Mouse (Mus musculus): ENCODE measurements around the gene Stac3.

The Stac3 gene

DNA sequence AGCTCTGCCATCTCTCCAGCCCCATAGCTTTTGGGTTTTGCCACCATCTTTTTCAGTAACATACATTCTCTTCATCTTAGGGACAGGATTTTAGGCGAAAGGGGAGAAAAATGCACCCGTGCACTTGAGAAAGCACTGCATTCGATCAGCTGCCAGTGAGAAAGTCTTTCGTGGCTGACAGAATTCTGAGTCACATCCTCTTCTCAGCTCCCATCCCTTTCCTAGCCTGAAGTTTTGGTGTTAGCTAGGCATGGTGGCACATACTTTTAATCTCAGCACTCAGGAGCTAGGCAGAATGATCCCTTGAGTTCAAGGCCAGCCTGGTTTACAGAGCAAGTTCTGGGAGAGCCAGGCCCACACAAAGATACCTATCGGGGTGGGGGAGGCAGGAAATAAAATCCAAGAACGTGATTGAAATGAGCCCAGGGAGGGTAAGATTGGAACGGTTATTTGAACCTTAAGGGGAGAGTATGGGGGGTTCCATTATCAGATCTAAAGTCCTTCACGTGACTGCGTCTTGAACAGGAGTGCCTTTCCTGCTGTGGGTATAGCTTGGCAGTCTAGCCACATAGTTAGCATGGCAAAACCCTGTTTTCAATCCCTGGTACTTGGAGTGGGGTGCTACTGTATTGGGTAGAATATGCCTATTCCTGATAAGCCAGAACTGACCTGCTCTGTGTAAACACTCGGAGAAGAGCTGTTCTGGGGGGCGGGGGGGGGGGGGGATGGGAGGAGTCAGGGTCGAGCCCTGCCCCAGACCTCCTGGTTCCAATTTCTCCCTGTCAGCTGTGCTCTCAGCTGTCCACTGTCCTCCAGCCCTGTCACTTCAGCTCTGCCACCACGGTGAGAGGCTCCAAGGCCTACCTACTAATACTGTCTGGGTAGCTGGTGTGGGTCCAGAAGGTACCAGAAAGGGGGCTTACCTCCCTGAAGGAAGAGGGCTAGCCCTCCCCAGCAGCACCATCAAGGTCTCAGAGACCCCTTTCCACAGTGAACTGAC lies at the start of gene Stac3:
Gene Stac3, plus strand, starts transcription at position 793 of the 1,000 bp plus-strand sequence.
- no peak for DNase-seq

DNA sequence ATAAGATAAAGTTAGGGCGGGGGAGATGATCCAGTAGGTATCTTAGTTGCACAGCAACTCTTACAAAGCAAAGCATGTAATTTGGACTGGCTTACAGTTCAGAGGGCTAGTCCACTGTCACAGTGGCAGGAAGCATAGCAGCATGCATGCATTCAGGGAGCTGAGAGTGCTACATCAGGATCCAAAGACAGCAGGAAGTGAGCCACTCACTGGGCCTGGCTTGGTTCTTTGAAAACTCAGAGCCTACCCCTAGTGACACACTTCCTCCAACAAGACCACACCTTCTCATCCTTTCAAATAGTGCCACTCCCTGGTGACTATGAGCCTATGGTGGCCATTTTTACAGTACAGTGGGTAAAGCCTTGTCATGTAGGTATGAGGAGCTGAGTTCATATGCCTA lies 47.8 kb upstream of the Stac3 start:
- DNase-seq = no peak

DNA sequence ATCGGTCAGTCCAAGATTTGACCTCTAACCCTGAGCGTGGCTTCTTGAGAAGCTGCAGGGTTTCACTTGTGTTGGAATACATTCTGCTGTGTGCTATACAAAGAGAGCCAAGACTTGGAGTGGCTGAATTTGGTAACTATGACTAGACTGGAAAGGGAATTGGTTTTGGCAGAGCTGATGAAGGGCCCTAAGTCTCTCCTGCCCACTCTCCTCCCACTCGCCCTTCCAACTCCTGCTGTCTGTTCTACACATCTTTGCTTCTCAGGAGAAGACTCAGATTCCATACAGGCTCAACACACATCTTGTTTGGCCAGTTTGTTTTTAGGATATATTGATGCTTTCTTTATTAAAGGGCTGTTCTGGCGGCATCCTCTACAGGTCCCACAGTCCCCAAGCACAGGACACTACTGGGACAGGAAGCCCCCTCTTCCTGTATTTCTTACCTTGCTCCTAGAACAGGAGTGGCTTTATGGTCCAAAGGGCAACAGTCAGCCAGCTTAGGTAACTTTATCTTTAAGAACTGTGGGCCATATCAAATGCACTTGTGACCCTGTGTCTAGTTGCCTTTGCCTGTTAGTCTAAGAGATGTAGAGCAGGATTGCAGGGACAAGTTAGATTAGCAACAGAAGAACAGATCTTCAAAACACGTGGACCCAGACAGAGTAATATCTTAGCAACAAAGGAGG lies 38.9 kb upstream of the Stac3 start:
- DNase-seq = no peak

DNA sequence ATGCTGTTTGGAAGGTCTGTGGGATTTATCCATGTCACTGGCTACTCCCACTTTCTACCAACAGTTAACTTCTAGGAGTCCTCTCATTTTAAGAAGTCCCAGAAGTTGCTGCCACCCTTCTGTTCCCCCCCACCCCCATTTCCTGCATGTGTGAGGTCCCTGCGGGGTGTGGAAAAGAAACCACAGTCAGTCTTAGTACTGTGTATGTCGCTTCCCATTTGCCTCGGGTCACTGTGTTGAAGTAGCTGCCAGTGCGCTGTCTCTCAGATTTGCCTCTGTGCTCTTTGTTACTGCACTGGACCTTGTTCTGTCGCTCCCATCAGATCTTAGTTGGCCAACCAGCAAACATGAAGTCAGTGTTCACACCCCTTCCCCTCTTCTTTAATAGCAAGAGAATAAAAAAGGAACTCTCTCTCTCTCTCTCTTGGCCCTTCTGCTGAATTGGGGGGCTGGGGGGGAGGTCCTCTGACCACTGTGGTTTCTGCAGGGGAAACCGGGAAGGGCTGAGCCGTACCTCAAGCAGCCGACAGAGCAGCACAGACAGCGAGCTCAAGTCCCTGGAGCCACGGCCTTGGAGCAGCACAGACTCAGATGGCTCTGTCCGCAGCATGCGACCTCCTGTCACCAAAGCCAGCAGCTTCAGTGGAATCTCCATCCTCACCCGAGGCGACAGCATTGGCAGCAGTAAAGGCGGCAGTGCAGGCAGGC lies 30.1 kb upstream of the Stac3 start:
- no peak for DNase-seq

DNA sequence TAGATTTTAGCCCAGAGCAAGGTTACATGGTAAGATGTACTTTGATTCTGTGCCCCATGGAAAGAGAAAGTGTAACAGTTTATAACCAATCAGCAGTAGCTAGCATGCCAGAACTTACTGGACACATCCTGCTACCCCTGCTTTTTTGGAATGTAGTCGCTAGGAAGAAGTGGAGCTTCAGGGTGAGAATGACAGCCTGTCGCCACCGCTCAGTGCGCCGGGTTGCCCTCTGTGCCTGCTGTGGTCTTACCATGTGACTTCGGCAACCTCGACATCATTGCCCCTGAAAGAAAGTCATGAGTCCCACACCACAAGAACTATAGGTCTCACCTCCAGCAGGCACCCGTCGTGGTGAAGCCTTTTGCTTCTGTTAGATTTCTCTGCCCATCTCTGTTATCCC lies 28.8 kb upstream of the Stac3 start:
- DNase-seq = no peak

DNA sequence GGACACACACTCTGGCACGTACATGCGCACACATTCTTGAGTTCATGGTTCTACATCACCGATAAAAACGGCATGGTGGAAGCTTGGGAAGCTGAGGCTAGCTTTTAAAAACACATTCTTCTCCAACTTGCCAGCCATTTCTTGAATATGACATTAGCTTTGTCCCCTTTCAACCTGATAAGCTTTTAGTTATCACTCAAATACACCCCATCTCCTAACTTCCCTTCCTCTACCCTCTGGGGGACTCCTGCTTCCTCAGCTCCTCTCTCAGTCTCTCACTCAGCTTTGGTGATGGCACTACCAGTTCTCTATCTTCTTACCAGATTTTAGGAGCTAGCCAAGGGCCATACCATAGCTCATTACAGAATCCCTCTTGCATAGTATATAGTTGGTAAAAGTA lies 26.3 kb upstream of the Stac3 start:
- DNase-seq = no peak

DNA sequence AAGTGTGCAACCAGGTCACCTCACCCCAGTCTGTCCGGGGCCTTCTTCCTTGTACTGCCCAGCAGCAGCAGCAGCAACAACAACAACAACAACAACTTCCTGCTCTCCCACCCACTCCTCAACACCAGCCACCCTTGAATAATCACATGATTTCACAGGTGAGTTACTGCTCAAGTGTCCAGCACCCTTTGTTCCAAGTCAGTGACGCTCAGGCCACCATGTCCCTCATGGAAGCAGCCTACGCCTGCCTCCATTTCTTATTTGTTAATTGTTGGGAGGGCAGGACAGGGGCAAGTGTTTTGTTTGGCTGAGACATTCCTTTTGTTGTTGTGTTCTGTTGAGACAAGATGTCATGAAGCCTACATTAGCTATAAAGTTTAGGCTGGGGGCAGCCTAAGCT lies 24.9 kb upstream of the Stac3 start:
- DNase-seq = no peak

DNA sequence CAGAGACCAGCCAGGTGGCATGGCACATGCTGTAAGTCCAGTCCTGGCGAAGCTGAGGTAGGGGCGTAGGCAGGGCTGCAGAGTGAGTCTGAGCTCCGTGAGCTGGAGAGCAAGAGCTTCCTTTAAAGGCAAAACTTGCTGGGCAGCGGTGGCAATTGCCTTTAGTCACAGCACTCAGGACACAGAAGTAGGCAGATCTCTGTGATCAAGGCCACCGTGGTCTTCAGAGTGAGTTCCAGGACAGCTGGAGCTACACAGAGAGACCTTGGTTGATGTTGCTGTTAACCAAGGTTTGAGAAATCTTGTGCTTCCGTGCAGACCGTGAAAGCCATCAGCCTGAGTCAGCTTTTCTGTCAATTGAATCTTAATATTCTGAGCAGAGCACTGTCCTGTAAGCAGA lies 24.2 kb upstream of the Stac3 start:
- no peak for DNase-seq

DNA sequence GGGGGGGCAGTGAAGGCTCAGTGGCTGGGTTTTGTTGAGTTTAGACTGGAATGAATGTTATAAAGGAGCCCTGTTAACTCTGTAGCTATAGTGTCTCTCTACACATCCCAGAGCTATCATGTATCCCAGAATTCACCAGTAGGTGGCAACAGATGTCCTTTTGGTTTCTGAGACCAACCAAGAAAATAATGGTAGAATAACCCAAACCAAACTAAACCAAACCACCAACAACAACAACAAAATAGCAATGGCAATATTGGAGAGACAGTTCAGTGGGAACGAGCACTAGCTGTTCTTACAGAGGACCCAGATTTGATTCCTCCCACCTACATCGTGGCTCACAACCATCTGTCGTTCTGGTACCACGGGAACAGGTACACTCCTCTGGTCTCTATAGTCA lies 22.4 kb upstream of the Stac3 start:
- DNase-seq = no peak

DNA sequence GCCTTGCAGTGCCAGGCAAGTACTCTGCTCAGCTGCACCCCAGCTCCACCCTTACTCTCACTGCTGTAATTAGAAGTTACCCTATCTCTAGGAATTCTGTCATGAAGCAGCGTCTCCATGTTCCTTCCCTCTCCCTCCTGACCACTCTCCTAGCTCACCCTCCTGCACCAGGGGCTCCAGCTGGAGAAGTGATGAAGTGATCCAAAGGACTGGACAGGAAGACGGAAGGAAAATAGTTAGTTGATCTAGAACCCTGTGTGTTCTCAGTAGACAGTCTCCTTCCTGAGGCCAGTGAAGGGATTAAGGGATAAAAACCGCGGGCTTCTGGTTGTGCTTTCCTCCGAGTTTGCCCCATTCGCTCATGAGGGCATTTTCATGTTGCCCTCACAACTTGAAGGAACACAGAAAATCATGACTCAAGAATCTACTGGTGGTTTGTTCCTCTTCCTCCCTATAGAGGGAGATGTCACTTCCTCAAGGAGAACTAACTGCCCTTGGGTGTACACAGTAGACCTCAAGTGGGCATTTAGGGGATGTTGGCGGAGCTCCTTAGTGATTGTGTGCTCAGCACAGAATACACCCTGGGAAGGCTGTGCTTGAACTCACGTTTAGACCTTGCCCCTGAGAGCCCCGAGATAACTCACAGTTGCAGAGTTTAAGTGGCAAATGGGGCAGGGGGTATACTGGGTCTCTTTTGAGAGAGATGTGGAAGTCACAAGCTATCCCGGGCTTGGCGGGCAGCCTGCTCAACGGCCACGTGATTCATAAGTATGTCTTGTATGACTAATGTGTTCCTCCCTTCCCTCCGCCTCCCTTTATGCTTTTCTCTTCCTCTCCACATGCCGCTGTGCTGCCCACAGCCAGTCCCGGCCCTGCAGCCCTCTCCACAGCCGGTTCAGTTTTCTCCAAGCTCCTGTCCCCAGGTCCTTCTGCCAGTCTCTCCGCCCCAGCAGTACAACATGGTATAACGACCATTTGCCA lies 20.4 kb upstream of the Stac3 start:
- DNase-seq = peak; percentile 44

DNA sequence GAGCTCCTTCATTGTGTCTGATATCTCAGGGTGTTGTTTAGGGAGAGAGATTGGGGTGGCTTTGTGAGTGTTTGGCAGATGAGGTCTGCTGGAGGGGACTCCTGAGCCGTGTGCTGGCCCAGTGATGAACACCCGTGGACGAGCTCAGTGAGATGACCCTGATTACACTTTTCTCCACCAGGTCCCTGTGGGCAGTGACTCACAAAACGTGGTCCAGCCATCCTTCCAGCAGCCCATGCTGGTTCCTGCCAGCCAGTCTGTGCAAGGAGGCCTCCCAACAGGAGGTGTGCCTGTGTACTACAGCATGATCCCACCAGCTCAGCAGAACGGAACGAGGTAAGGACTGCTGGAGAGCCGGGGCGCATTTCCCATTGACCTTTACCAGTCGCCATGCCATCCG lies 16.3 kb upstream of the Stac3 start:
- DNase-seq = no peak

DNA sequence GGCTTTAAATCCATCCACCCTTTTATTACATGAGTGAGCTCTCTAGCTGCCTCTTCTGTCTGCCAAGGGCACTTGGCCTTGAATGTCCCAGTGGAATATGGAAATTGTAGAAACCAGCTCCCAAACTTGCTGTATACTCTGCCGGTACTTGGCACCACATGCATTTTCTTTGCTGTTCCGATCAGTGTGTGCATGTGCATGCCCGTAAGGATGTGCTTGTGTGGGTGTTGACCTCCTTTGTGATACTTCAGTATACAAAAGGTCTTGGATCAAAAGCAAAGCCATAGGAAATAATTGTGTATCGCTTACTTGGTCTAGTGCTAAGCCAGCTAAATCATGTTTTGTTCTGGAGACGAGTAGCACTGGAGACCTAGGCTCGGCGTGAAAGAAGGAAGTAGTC lies 12.6 kb upstream of the Stac3 start:
- DNase-seq = no peak

DNA sequence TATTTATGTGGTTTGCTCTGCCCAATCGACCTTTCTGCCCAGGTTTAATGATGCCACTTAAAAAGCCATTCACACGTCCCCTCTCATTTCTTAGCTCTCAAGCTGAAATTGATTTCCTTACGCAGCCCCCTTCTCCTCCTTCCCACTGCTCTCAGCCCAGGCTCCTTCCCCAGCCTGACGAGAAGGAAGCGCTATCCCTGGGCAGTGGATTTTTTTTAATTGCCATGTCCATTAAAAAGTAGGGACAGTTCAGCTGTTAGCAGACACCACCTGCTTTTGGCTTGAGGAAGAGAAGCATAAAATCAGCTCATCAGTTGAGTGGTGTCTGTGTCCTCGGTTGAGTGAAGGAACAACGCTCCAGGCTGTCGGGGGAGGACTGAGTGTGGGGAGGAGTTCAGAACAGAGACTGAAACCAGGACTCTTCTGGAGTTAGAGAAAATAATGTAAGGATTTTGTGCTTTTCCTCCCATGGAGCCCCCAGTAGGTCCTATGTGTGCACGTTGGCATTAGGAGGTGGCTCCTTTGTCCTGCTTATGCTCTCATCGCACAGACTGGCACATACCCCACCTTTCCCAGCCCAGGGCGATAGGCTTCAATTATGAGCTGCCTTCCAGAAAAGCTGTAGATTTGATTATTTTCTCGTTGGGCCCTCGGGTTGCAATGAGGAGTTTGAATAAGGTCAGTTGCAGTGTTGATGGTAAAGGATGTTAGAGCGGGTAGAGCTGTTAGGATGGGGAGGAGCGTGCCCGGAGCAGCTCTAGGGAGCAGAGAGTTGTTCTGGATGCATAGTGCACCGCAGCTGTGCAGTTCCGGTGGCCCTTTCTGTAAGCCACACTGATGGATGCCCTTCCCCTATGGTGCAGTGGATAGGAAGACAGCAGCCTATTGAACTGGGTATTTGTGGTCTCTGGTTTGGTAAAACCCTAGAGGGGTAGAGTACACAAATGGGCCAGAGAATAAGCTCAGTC lies 11.0 kb upstream of the Stac3 start:
- no peak for DNase-seq

DNA sequence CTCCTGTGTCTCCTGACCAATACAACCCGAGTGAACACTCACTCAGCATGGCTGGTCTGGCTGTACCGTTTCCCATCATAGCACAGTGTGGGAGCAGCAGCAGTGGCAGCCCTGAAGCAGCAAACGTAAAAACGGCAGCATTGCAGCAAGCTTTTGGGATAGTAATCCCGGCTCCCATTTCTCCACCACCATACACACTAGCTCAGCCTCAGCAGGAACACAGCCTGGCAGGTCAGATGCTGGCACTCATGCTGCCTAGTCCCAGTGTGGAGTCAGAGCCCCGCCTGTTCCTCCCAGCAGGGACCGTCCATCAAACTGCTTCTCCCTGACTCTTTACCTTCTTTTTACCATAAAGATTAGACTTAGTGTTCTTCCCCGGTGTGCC lies 10.4 kb upstream of the Stac3 start:
- no peak for DNase-seq

DNA sequence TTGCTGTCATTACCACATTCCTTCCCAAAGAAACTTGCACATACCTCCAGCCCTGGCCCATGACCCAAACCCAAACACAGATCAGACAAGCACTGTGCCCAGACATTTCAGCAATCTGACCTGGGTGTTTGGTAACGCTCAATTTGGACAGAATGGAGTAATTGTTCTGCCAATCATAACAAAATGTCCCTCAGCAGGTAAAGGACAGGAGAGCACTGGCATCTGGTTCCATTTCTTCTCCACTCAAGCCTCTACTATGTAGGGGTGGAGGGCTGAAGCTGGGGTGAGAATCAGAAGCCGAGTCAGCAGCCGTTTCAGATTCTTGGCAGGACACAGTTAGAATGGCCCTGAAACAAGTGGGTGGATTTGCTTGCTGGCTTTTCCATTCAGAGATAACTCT lies 9.4 kb upstream of the Stac3 start:
- DNase-seq = no peak

DNA sequence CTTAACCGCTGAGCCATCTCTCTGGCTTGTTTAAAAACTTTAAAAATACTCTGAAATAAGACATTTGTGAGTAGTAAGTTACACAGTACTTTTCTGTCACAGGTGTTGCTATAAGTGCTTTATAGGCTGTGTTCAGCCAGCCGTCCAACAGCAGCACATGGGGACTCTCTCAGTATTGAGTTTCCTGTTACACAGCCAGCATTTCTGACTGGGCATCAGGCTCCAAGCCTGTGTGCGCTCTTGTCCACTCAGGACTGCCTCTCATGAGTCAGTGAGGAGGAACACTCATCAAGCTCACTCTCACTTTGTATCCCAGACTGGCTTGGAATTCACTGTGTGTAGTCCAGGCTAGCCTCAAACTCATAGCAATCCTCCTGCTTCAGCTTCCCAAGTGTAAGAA lies 5.3 kb upstream of the Stac3 start:
- DNase-seq = no peak

DNA sequence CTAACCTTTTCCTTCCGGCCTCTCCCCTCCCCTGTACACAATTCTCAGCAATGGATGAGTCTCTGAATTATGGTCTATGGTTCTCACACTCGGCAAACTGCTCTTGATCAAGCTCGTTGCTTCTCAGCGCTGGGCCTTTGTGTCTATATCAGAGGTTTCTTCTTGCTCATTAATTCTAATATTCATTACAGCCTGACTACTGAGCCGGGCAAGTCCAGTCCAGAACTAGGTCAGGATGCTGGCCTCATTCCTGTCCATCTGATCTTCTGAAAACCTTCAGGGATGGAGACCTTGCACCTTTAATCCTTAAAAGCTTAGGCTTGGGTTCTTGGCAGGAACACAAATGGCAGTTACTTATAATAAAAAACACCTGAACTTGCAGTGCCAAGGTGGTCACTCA lies 2.0 kb upstream of the Stac3 start:
- no peak for DNase-seq

DNA sequence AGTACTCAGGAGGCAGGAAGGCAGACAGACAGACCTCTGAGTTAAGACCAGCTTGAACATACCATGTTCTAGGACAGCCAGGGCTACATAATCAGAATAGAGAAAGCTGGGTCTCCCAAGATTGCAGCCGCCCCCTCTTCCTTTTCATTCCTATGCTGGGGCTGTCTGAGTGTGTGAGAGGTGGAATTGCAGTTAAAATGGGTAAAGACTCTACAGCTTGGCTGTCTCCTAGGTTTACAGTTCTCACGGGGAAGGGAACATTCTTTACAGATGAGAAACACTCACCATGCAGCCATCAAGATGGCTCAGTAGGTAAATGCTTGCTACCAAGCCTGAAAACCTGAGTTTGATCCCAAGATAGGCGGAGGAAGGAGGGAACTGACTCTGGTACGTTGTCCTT lies 1.4 kb upstream of the Stac3 start:
- no peak for DNase-seq

DNA sequence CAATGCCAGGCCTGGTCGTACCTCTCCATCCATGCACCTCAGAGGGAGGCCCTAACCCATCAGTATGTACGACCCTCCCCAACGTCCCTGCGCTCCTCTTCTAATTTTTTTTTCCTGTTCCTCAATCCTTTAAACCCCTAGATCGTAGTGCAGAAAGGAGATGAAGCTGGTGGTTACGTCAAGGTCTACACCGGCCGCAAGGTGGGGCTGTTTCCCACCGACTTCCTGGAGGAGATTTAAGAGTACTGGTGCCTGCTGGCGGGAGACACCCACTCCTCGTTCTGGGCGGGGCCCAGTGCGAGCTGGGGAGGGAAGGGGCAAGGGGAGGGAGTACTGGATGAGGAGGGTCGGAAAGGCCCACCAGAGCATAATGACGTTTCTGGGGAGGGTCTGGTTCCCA lies 6.8 kb downstream of the Stac3 start:
- peak; percentile 87 for DNase-seq

DNA sequence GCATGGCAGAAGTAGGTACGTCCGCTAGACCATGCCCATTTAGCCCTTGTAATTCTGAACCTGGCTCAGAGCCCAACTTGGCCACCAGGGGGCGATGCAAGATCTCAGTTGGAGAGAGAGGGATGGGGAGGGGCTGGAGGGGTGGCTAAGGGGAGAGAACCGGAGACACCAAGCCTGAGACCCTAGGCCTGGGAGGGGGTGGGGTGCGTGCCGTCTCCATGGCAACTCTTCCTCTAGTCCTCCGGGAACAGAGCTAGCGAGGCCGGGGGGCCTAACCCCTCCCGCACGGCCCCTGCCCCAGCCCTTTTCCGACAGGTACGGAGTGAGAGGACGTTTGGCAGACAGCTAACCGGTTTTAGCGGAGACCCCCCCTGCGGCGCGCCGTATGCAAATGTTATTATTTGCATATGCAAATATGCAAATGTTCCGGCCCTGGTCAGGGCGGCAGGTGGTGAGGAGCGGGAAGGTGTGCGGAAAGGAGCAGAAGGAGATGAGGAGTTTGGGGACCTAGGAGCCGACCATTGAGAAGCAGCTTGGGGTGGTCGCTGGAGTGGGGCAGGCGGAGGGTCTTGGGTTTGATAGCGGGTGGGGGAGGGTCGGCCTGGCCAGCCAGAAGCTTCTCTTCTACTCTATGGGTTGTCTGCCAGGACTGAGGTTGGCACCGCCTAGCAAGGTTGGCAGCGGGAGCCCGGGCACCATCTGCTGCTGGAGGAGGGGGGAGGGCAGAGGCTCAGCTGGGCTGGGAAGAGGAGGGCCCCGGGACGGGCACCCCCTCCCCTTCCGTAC lies 7.8 kb downstream of the Stac3 start:
- peak; percentile 88 for DNase-seq
